Mouse (Mus musculus): ENCODE results near the gene Krtap27-1. TPM values are rescaled to one million over a fixed set of nuclear protein-coding genes. Genes with fewer than 3 reads are reported as not detected.

The Krtap27-1 gene
- total RNA-seq (2014; rRNA removed) = not detected in 2 replicates
- polyA plus RNA-seq (2015; fragmentation: Nextera tagmentation; extraction: Ambion mirVana) = not detected in 2 replicates

GRCm38 (mm10) chr16:88671571-88671970, at the start of gene Krtap27-1:
TSS of gene Krtap27-1 (minus strand) at chr16:88671671.
- no peak within 1 kb of the TSS for H3K27ac ChIP-seq (ENCODE audit: low read depth, low read length)
- no peaks in the 10 kb centered on the region for H3K36me3 ChIP-seq (ENCODE audit: insufficient read depth, low read length)
- no peak within 1 kb of the TSS for H3K4me2 ChIP-seq (ENCODE audit: low read depth, low read length, poor library complexity, severe bottlenecking)
- WGBS = 90% methylated on average over 4 of the region's 4 CpGs
- no peak for TF ChIP-seq CTCF (IDR thresholded peaks at IDR 0.05)
- no peaks in the 10 kb centered on the region for H3K9me3 ChIP-seq (ENCODE audit: low read length)
- H3K4me1 ChIP-seq (ENCODE audit: insufficient read depth, low read length) = no peaks in the 10 kb centered on the region
- H3K27me3 ChIP-seq (ENCODE audit: insufficient read depth, low read length) = no peaks in the 10 kb centered on the region
- DNase-seq (ENCODE audit: low spot score) (no peak), ATAC-seq (ENCODE audit: low FRiP score) (no peak)
- H3K9ac ChIP-seq (replicated peaks; ENCODE audit: low read length, poor library complexity, severe bottlenecking) = no peak within 1 kb of the TSS
- H3K4me3 ChIP-seq (ENCODE audit: low read depth, low read length) = no peak within 1 kb of the TSS

- H3K4me1 ChIP-seq (ENCODE audit: insufficient read depth, low read length) = no peaks in the 10 kb centered on the region
- DNase-seq (ENCODE audit: low spot score) (no peak), ATAC-seq (ENCODE audit: low FRiP score) (no peak)
- no peak overlapping the region for H3K4me3 ChIP-seq (ENCODE audit: low read depth, low read length)
- no peak overlapping the region for H3K4me2 ChIP-seq (ENCODE audit: low read depth, low read length, poor library complexity, severe bottlenecking)
- H3K36me3 ChIP-seq (ENCODE audit: insufficient read depth, low read length) = no peaks in the 10 kb centered on the region
- no peak overlapping the region for H3K9ac ChIP-seq (replicated peaks; ENCODE audit: low read length, poor library complexity, severe bottlenecking)
- no peaks in the 10 kb centered on the region for H3K27me3 ChIP-seq (ENCODE audit: insufficient read depth, low read length)
- 20% methylated on average over 1 of the region's 1 CpGs for WGBS
- no peak for TF ChIP-seq CTCF (IDR thresholded peaks at IDR 0.05)
- no peaks in the 10 kb centered on the region for H3K9me3 ChIP-seq (ENCODE audit: low read length)
- no peak overlapping the region for H3K27ac ChIP-seq (ENCODE audit: low read depth, low read length)
Observed at GRCm38 (mm10) chr16:88720031-88720430, 48.6 kb upstream of the Krtap27-1 start.

- H3K27me3 ChIP-seq (ENCODE audit: insufficient read depth, low read length) = no peaks in the 10 kb centered on the region
- H3K9me3 ChIP-seq (ENCODE audit: low read length) = no peaks in the 10 kb centered on the region
- H3K4me1 ChIP-seq (ENCODE audit: insufficient read depth, low read length) = no peaks in the 10 kb centered on the region
- ATAC-seq (ENCODE audit: low FRiP score) (0 out of 2 replicates have a peak, but pooled peaks have one; percentile 20), DNase-seq (ENCODE audit: low spot score) (no peak)
- H3K36me3 ChIP-seq (ENCODE audit: insufficient read depth, low read length) = no peaks in the 10 kb centered on the region
- H3K4me2 ChIP-seq (ENCODE audit: low read depth, low read length, poor library complexity, severe bottlenecking) = no peak overlapping the region
- H3K27ac ChIP-seq (ENCODE audit: low read depth, low read length) = no peak overlapping the region
- H3K4me3 ChIP-seq (ENCODE audit: low read depth, low read length) = no peak overlapping the region
- no peak for TF ChIP-seq CTCF (IDR thresholded peaks at IDR 0.05)
- no peak overlapping the region for H3K9ac ChIP-seq (replicated peaks; ENCODE audit: low read length, poor library complexity, severe bottlenecking)
Observed at GRCm38 (mm10) chr16:88716549-88716948, 45.1 kb upstream of the Krtap27-1 start.

- Histone ChIP-seq H3K27me3 (ENCODE audit: insufficient read depth, low read length) (no peaks in the 10 kb centered on the region), H3K27ac (ENCODE audit: low read depth, low read length) (no peak overlapping the region), H3K9ac (replicated peaks; ENCODE audit: low read length, poor library complexity, severe bottlenecking) (no peak overlapping the region), H3K9me3 (ENCODE audit: low read length) (no peaks in the 10 kb centered on the region), H3K36me3 (ENCODE audit: insufficient read depth, low read length) (no peaks in the 10 kb centered on the region), H3K4me3 (ENCODE audit: low read depth, low read length) (no peak overlapping the region), H3K4me1 (ENCODE audit: insufficient read depth, low read length) (no peaks in the 10 kb centered on the region), H3K4me2 (ENCODE audit: low read depth, low read length, poor library complexity, severe bottlenecking) (no peak overlapping the region)
- 87% methylated on average over 6 of the region's 6 CpGs for WGBS
- TF ChIP-seq CTCF (IDR thresholded peaks at IDR 0.05) = peak; percentile 40
- ATAC-seq (ENCODE audit: low FRiP score) (no peak), DNase-seq (ENCODE audit: low spot score) (peak; percentile 7)
Observed at GRCm38 (mm10) chr16:88711245-88711644, 39.8 kb upstream of the Krtap27-1 start.

- no peak overlapping the region for H3K4me3 ChIP-seq (ENCODE audit: low read depth, low read length)
- H3K27ac ChIP-seq (ENCODE audit: low read depth, low read length) = no peak overlapping the region
- no peaks in the 10 kb centered on the region for H3K27me3 ChIP-seq (ENCODE audit: insufficient read depth, low read length)
- no peaks in the 10 kb centered on the region for H3K9me3 ChIP-seq (ENCODE audit: low read length)
- DNase-seq (ENCODE audit: low spot score) (no peak), ATAC-seq (ENCODE audit: low FRiP score) (no peak)
- H3K4me2 ChIP-seq (ENCODE audit: low read depth, low read length, poor library complexity, severe bottlenecking) = no peak overlapping the region
- 85% methylated on average over 4 of the region's 4 CpGs for WGBS
- no peak; the same call in 1 of the 2 replicates for TF ChIP-seq CTCF (IDR thresholded peaks at IDR 0.05)
- H3K36me3 ChIP-seq (ENCODE audit: insufficient read depth, low read length) = no peaks in the 10 kb centered on the region
- H3K4me1 ChIP-seq (ENCODE audit: insufficient read depth, low read length) = no peaks in the 10 kb centered on the region
- H3K9ac ChIP-seq (replicated peaks; ENCODE audit: low read length, poor library complexity, severe bottlenecking) = no peak overlapping the region
Observed at GRCm38 (mm10) chr16:88710757-88711156, 39.3 kb upstream of the Krtap27-1 start.

- Histone ChIP-seq H3K4me3 (ENCODE audit: low read depth, low read length) (no peak within 1 kb of the TSS), H3K27me3 (ENCODE audit: insufficient read depth, low read length) (no peaks in the 10 kb centered on the region), H3K9ac (replicated peaks; ENCODE audit: low read length, poor library complexity, severe bottlenecking) (no peak within 1 kb of the TSS), H3K4me2 (ENCODE audit: low read depth, low read length, poor library complexity, severe bottlenecking) (no peak within 1 kb of the TSS), H3K36me3 (ENCODE audit: insufficient read depth, low read length) (no peaks in the 10 kb centered on the region), H3K9me3 (ENCODE audit: low read length) (no peaks in the 10 kb centered on the region), H3K4me1 (ENCODE audit: insufficient read depth, low read length) (no peaks in the 10 kb centered on the region), H3K27ac (ENCODE audit: low read depth, low read length) (no peak within 1 kb of the TSS)
- DNase-seq (ENCODE audit: low spot score) = peak; percentile 25
- 88% methylated on average over 10 of the region's 10 CpGs for WGBS
- TF ChIP-seq CTCF (IDR thresholded peaks at IDR 0.05) = no peak
- ATAC-seq (ENCODE audit: low FRiP score) = no peak
Observed at GRCm38 (mm10) chr16:88707496-88708012, 36.1 kb upstream of the Krtap27-1 start, which contains the start of gene 2310061N02Rik. TSS of gene 2310061N02Rik (minus strand) at chr16:88707962.
